ENCODE assay signal across 7 mouse cellular contexts in genomic region chr7:48928364-48928763, GRCm38 (mm10). TPM values are rescaled to one million over a fixed set of nuclear protein-coding genes. Genes with fewer than 3 reads are reported as not detected.
DNase-seq lines count a peak whose midpoint lies in the region; ATAC-seq and TF ChIP-seq lines count a peak whose summit lies in the region.

No protein-coding gene starts in this region.

- H3K27me3 ChIP-seq in midbrain, embryonic 11.5 days (ENCODE audit: control insufficient read depth, insufficient read depth, low read length): peaks cover 2% of the 10 kb centered on the region; the same call in 1 of the 2 replicates
- H3K27me3 ChIP-seq in small intestine, adult 2 months (ENCODE audit: control insufficient read depth, insufficient read depth, low read length): no peaks in the 10 kb centered on the region

- no peaks in the 10 kb centered on the region for H3K36me3 ChIP-seq in midbrain, embryonic 11.5 days (ENCODE audit: control insufficient read depth, insufficient read depth, low read length)
- no peaks in the 10 kb centered on the region for H3K36me3 ChIP-seq in small intestine, adult 2 months (ENCODE audit: control insufficient read depth, insufficient read depth, low read length)

- TF ChIP-seq CTCF in small intestine, adult 2 months (IDR thresholded peaks at IDR 0.05; ENCODE audit: extremely low read depth, insufficient read length, insufficient replicate concordance, low read depth, low read length): peak; percentile 75

- DNase-seq in ES-CJ7 (ENCODE audit: low read depth, low spot score): peak; percentile 70
- DNase-seq in adrenal gland, adult 2 months: peak; percentile 69
- DNase-seq in embryo, embryonic 11 days: peak; percentile 73
- peak; percentile 73 to 74 for DNase-seq in left cerebral cortex, adult 18-20 months (ENCODE audit: low spot score in 2 of 2)
- peak; percentile 96 for DNase-seq in midbrain, embryonic 11.5 days (ENCODE audit: low spot score, missing footprints)

- no peak for TF ChIP-seq POLR2A in small intestine, adult 2 months (IDR thresholded peaks at IDR 0.05; ENCODE audit: low read depth, low read length)

- WGBS in midbrain, embryonic 11.5 days: 6% methylated on average over 3 of the region's 3 CpGs
- WGBS in small intestine, adult 2 months: 17% methylated on average over 3 of the region's 3 CpGs

- peak; percentile 74 to 88 for ATAC-seq in hematopoietic stem cell, adult 5-6 weeks (replicated peaks in 1 of 2; ENCODE audit: insufficient read depth in 1 of 2, low FRiP score in 2 of 2, low TSS enrichment in 1 of 2, low read depth in 1 of 2, poor library complexity in 2 of 2, severe bottlenecking in 2 of 2)
- peak; percentile 72 for ATAC-seq in midbrain, embryonic 11.5 days (ENCODE audit: low FRiP score)

- no peak overlapping the region for H3K27ac ChIP-seq in midbrain, embryonic 11.5 days (ENCODE audit: low read depth, low read length)
- no peak overlapping the region for H3K27ac ChIP-seq in small intestine, adult 2 months (ENCODE audit: insufficient read depth, low read depth, low read length)

- no peaks in the 10 kb centered on the region for H3K9me3 ChIP-seq in midbrain, embryonic 11.5 days (ENCODE audit: control insufficient read depth, low read length)

- H3K9ac ChIP-seq in midbrain, embryonic 11.5 days (ENCODE audit: low read length): no peak overlapping the region

- no peak overlapping the region for H3K4me3 ChIP-seq in midbrain, embryonic 11.5 days (ENCODE audit: low read depth, low read length)
- H3K4me3 ChIP-seq in small intestine, adult 2 months (ENCODE audit: low read depth, low read length): no peak overlapping the region

- H3K4me2 ChIP-seq in midbrain, embryonic 11.5 days: no peak overlapping the region

- H3K4me1 ChIP-seq in midbrain, embryonic 11.5 days (ENCODE audit: control insufficient read depth, insufficient read depth, low read length): peaks cover 8% of the 10 kb centered on the region; the same call in 1 of the 2 replicates
- H3K4me1 ChIP-seq in small intestine, adult 2 months (ENCODE audit: control insufficient read depth, insufficient read depth, insufficient read length, low read length): no peaks in the 10 kb centered on the region; the same call in 1 of the 2 replicates

RNA-seq across cellular contexts. Expression of gene Nav2, which starts 19.8 kb away (rescaled TPM):
- total RNA-seq in adrenal gland, adult 2 months (2021): 1 to 10 TPM; 6.4 to 6.9 TPM
- polyA plus RNA-seq in adrenal gland, adult 2 months (2012; rRNA removed): 3.3 and 4.8 TPM in 2 replicates
- total RNA-seq in hematopoietic stem cell, adult 5-6 weeks (2017): 7.2 and 7.4 TPM in 2 replicates
- total RNA-seq in left cerebral cortex, adult 18-20 months (2021): 10 to 100 TPM; 71.1 to 81.0 TPM
- polyA plus RNA-seq in midbrain, embryonic 11.5 days (2014; fragmentation: Nextera tagmentation; extraction: Ambion mirVana): 15.9 and 17.4 TPM in 2 replicates
- polyA plus RNA-seq in small intestine, adult 2 months (2012; rRNA removed): 6.4 and 8.5 TPM in 2 replicates

RNA-seq across cellular contexts. Expression of gene E2f8, which starts 47.0 kb away (rescaled TPM):
- 1 to 10 TPM in 1 of 2 experiments, under 1 TPM in 1; 0.55 to 1.2 TPM for total RNA-seq in adrenal gland, adult 2 months (2021)
- 0.51 and 0.66 TPM in 2 replicates for polyA plus RNA-seq in adrenal gland, adult 2 months (2012; rRNA removed)
- 14.6 and 20.5 TPM in 2 replicates for total RNA-seq in hematopoietic stem cell, adult 5-6 weeks (2017)
- under 1 TPM; 0.28 TPM for total RNA-seq in left cerebral cortex, adult 18-20 months (2021)
- polyA plus RNA-seq in midbrain, embryonic 11.5 days (2014; fragmentation: Nextera tagmentation; extraction: Ambion mirVana): 14.5 and 15.5 TPM in 2 replicates
- 2.4 and 4.8 TPM in 2 replicates for polyA plus RNA-seq in small intestine, adult 2 months (2012; rRNA removed)
